Mouse (Mus musculus) spleen, postnatal 10 days (tissue): ENCODE measurements around the gene Abca7.
A peak's percentile ranks its signal among the peaks of the same experiment; 100 is the strongest.

Source experiments
- DNase-seq, 2 experiments: peaks; one replicate each; pipeline ENCODE4 v3.0.0; 2021 to 2022; ENCODE audit warnings: low spot score in 2 of 2

Abca7 gene

DNA sequence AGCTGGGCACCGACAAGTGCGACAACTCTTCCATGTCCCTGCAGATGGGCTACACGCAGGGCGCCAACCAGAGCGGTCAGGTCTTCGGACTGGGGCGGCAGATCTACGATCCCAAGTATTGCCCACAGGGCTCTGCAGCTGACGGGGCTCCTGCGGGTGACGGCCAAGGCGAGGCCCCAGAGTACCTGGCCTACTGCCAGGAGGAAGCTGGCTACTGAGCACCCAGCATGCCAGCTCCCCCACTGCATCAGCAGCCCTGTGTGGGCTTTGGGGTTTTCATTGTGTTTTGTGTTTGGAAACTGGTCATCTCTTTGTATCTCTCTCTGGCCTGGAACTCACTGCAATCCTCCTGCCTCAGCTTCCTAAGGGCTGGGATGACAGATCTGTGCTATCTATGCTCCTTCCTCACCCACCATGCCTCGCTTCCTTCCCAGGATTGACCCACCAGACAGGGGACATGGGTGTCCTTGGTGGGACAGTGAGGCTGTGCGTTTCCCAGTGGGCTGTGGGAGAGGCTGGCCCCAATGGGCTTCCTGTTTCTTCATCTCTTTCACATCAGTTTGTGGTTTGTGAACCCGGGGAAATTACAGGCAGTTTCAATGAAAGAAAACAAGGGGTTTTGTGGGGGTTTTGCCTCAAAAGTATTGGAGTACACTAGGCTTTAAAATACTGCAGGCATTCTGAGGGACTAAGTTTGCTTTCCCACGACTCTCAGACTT, 1.7 kb upstream of the Abca7 start:
- peak; percentile 56 to 76 for DNase-seq

DNA sequence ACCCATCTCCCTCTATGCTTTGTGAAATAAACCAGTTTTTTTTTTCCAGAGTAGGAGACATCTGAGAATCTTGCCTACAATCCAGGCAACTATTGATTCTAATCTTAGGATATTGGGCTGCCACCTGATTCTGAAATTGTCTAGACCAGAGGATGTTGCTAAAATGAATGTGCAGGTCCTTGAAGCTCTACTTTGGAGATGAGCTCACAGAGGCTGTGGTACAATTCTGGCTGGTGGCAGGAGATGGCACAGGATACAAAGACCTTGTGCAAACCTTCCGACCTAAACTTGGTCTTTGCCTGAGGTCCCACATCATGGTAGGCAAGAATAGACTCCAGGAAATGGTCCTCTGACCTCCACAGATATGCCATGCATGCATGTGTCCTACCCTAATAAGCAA, 658 bp upstream of the Abca7 start:
- DNase-seq, result no peak

DNA sequence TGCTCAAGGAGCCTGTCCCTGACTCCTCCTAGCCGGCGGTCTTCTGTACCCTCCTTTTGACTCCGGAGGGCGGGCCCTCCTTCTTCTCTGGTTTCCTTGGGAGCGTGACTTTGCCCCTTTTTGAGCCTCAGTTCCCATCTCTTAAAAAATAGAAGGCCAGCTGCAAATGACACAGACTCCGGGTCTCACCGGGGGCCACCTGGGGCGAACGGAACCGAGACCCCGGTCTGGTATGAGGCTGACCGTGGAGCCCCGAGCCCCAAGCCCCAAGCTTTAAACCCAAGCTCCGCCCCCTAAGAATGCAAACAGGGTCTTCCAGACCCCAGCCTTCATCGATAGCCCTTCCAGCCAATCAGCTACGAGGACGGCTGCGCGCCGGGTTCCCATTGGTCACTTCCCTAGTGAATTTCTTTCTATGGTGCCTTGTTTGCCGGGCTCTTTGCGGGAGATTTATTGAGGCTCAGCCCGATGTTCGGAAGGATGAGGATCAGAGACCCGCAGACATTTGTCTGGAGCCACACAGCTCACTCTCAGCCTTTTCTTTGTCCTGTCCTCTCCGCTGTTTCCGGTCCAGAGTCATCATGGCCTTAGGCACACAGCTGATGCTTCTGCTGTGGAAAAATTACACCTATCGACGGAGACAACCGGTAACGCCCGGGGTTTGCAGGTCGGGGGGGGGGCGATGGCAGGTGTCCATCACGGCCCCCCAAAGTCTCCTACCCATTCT, 903 bp downstream of the Abca7 start:
- DNase-seq, result peak; percentile 81 to 82

DNA sequence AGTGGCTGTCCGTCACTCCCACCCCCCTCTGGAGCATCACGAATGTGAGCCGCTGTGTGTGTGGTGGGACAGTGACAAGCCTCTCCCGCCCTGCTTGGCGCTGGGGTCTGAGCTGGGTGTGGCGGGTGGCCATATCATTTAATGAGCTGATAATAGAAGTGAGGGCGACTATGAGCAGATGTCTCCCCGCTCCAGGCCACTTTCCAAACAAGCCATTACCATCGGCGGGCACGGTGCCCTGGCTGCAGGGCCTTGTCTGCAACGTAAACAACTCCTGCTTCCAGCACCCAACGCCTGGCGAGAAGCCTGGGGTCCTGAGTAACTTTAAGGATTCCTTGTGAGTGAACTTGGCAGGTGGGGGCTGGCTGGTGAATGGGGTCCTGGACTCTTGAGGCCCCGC, 1.5 kb downstream of the Abca7 start:
- DNase-seq, result peak; percentile 36 to 45

DNA sequence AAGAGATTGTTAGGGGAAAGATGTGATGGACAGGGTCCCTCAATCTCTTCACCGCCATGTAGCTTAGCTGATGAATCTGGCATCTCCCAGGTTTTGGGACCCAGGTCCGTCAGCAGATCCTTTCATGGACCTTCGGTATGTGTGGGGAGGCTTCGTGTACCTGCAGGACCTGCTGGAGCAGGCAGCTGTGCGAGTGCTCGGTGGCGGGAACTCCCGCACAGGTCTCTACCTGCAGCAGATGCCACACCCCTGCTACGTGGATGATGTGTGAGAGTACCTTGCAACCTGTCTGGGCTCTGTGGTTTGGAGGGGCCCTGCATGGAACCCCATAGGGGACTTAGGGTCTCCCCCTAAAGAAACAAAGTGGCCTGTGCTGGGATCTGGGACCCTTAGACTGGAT, 5.7 kb downstream of the Abca7 start:
- no peak for DNase-seq

DNA sequence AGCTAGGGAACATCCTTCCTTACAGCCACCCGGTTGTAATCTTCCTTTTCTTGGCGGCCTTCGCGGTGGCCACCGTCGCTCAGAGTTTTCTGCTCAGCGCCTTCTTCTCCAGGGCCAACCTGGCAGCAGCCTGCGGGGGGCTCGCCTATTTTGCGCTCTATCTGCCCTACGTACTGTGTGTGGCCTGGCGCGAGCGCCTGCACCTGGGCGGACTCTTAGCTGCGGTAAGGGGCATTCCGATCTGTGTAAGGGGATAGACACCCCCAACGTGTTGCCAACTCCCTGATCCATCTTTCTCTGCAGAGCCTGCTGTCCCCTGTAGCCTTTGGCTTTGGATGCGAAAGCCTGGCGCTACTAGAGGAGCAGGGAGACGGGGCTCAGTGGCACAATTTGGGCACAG, 6.5 kb downstream of the Abca7 start:
- DNase-seq, result no peak

DNA sequence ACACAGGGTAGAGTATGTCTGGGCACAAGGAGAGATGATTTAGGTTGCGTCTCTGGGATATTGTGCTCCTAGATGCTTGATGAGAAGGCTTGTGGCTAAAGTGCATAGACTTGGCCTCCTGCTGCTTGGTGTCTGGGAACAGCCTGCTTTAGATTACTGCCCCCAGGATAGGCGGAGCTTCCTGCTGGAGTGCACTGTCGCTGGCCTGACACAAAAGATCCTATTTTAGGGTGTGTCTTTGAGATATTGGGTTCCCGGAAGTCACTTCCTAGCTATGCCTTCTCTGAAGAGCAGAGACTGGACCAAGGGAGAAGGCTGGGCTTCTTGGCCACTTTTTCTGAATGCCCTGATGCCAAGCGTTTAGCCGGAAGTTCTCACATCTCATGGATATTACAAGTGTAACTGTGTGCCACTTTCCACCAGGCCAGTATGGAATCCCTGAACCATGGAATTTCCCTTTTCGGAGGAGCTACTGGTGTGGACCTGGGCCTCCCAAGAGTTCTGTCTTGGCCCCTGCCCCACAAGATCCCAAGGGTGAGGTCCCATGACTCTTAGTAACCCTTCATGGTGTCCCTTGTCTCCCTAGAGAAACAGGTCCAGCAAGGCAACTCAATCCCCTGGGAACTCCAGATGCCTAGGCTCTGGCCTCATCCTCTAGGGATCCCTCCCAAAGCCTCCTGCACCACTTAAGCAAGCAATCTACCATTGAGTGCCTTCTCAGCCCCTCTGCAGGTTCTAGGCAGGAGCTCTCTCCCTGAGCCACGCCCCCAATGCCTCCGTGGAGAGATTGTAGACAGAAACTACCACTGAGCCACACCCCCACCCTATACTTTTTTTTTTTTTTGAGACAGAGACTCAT, 7.3 kb downstream of the Abca7 start:
- DNase-seq, result peak in 1 of 2 experiments; percentile 47

DNA sequence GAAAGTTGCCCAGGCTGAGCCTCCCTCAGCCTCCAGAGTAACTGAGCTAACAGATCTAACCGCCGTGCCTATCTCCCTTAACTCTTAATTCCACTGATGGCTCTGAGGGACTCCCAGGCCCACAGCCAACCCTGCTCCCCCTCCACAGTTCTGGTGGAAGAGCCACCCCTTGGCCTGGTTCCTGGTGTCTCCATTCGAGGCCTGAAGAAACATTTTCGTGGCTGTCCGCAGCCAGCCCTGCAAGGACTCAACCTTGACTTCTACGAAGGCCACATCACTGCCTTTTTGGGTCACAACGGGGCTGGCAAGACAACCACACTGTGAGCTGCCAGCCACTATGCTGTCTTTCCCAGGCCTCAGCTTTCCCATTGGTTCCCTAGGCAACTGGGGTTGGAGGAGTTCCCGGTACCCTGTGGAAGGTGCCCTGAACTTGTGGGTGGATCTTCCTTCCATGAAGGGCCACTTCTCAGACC, 8.0 kb downstream of the Abca7 start:
- no peak for DNase-seq

DNA sequence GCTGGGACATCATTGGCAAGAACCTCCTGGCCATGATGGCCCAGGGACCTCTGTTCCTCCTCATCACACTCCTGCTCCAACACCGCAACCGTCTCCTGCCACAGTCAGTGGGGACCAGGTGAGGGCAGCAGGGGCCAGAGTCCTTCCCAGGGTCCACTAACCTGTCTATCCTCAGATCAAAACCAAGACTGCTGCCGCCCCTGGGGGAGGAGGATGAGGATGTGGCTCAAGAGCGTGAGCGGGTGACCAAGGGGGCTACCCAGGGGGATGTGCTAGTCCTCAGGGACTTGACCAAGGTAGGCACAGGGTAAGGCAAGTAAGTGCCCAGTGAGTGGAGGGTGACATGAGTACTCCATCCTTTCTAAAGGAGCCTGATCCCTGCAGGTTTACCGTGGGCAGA, 15.4 kb downstream of the Abca7 start:
- no peak for DNase-seq

DNA sequence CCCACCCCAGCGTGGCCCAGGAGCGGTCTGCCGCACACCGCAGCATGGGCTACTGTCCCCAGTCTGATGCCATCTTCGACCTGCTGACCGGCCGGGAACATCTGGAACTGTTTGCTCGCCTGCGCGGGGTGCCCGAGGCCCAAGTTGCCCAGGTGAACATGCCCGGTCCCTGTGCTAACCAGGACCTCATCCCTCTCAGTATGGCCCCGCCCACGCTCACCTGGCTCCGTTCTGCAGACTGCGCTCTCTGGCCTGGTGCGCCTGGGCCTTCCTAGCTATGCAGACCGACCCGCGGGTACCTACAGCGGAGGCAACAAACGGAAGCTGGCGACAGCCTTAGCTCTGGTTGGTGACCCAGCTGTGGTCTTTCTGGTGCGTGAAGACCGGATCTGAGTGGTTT, 17.3 kb downstream of the Abca7 start:
- no peak for DNase-seq

DNA sequence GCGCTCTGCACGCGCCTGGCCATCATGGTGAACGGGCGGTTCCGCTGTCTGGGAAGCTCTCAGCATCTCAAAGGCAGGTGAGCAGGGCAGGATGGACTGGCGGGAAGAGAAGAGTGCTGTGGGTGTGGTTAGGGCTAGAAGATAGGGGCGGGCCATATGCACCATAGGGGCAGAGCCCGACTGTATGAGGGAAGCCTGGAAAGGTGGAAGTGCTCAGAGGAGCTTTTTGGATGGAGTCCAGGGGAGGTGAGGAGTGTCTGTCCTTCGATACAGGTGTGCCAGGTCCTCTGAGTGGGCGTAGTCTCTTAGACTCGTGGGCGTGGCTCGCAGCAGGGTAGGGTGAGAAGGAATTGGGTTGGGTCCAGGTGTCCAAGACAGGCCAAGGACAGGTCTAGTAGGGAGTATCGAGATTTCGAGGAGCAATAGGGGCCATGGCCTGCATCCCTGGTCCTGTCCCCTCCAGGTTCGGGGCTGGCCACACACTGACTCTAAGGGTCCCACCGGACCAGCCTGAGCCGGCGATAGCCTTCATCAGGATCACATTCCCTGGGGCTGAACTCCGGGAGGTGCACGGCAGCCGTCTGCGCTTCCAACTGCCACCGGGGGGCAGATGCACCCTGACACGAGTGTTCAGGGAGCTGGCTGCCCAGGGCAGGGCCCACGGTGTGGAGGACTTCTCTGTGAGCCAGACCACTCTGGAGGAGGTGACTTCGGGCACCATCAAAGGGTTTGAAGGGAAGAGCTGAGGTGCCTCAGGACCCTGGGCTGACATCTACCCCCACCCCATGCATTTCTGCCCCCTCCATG, 18.4 kb downstream of the Abca7 start:
- peak in 1 of 2 experiments; percentile 60 for DNase-seq

DNA sequence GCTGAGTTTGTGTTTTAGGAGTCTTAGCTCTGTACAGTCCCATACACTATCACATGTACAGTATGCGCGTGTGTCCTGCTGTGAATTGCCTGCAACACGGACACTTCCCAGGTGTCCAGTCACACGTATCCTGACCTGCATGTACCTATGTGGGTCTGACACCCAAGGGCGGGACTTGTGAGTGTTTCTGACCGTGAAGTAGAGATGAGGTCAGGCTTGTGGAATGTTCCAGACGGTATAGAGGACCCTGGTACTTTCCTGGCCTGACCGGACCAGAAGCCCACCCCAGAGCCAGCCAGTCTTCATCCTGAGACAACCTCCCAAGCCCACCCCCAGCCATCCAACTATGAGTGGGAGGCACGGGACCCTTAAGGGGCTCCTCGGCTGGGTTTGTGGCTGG, 19.3 kb downstream of the Abca7 start:
- DNase-seq, result no peak

DNA sequence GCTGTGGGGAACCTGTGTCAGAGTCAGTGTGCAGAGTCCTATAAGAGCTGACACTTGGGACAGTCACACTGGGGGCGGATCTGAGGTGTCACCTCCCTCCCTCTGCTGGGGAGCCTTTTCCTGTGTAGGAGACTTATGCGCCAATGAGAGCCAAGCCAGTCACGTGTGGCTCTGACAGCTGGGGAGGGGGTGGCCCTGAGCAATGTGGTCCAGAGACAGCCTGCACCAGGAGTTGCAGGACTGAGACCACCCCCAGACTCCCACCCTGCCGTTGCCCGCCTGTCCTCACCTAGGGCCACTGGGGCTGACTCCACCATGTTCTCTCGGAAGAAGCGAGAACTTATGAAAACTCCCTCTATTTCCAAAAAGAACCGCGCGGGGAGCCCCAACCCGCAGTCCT, 20.2 kb downstream of the Abca7 start, which contains the start of gene Arhgap45:
Arhgap45 (plus strand) TSS at position 143 of the 400 bp plus-strand sequence.
- DNase-seq, result peak; percentile 70 to 85

DNA sequence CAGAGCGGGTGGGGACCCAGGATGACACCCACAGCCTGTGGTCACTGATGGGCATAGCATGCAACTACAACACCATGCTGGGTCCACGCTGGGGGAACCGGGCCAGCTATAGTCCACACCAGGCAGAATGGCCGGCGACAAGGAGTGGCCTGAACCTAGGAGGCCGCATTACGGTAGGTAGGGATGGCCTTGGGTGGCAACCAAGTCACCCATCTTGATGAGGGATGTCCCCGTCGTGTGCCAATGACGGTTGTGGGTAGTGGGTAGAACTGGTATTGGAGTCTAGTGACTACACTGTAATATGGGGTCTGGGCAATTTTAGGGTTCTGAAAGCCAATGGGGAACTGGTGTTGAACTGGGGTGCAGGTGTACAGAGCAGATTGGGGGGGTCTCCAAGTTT, 20.6 kb downstream of the Abca7 start:
- peak in 1 of 2 experiments; percentile 72 for DNase-seq

DNA sequence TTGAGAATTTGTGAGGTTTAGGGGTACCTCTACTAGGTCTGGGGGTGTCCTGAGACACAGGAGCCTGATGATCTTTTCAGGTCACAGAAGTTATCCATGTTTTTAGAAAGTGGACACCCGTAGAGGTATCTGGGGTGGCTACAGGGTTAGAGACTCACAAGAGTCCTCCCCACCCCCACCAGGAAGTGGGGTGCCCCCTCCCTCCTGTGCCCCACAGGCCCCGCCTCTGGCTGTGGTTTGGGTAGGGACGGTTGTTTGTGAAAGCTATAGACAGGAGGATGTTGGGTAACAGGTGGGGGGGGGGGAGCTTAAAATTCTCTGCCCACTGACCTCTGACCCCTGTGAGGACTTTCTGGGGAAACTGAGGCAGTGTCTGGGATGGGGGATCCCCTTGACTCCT, 21.1 kb downstream of the Abca7 start:
- peak in 1 of 2 experiments; percentile 89 for DNase-seq

DNA sequence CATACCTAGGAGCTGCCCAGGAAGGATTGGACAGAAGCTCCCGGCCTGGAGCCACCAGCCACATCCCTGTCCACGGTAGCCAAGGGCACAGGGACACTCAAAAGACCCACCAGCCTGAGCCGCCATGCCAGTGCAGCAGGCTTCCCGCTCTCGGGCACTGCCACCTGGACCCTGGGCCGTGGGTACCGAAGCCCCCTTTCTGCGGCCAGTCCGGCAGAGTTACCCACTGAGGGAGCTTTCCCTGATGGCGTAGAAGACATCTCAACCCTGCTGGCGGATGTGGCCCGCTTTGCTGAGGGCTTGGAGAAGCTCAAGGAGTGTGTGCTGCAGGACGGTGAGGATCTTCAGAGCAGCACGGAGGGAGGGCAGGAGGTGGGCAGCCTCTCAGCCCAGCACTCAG, 21.5 kb downstream of the Abca7 start:
- DNase-seq, result peak; percentile 58 to 69

DNA sequence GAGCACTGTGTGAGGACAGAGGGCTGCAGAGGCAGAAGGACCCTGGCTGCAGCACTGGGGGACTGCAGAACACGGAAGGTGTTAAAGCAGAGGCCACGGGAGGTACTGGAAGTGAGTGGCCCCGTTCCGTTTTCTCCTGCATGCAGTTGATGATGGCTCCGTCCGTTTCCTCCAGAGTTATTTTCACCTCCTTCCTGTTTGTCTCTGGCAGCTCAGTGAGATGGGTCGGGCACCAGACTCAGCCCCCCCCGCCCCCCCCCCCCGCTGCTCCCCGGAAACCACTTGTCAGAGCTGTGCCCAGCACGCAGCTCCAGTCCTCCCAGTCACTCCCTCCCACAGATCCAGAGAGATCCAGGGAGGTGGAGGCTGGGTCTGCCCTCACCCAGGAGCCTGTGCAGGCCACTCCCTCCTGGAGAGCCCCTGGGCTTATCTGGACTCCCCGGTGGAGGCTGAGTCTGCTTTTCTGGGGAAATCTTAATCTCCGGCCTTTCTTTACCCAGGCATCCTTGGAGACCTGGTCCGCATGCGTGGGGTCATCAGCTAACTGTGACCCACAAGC, 22.5 kb downstream of the Abca7 start:
- DNase-seq, result peak; percentile 56 to 66

DNA sequence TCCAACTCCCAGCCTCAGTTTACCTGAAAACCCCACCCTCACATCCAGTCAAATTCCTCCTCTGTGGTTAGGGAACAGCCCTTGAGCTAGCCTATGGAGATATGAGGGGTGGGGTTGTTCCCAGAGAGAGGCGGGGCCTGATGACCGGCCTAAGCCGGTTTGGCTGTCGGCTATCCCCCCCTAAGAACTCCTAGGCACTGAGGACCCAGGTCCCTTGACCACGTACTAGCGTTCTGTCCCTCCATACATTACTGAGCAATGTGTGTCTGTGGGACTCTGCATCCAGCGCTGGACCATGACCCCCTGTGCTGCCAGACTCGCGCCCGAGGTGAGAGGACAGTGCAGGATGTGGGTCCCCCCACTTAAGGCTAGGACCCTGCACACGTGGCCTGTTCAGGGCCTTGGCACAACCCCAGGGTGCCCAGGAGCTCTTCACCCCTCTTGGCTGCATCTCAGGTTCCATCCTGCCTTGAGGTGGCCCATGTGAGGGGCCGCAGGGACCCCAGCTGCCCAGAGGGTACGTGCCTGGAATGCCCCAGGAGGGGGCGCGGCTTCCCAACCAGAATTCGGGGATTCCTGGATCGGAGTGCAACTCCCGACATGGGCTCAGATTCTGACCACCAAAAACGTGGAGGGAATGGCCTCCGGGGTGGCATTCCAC, 23.3 kb downstream of the Abca7 start:
- peak in 1 of 2 experiments; percentile 46 for DNase-seq

DNA sequence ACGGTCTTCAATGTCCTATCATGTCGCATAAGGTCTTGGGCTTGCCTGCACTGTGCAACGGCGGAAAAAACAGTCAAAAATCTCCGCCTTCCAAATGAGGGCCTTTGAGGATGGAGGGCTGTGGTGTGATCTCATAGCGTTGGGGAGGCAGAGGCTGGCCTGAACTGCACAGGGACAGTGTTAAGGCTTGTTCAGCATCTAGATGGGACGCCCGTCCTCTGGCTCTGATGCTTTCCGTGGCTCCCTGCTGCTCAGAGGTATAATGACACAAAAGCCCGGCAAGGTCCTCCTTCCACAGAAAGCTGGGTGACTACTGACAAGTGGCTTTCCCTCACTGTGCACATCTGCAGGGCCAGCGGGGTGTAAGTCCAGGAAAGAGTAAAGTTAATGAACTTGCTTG, 23.9 kb downstream of the Abca7 start:
- no peak for DNase-seq

DNA sequence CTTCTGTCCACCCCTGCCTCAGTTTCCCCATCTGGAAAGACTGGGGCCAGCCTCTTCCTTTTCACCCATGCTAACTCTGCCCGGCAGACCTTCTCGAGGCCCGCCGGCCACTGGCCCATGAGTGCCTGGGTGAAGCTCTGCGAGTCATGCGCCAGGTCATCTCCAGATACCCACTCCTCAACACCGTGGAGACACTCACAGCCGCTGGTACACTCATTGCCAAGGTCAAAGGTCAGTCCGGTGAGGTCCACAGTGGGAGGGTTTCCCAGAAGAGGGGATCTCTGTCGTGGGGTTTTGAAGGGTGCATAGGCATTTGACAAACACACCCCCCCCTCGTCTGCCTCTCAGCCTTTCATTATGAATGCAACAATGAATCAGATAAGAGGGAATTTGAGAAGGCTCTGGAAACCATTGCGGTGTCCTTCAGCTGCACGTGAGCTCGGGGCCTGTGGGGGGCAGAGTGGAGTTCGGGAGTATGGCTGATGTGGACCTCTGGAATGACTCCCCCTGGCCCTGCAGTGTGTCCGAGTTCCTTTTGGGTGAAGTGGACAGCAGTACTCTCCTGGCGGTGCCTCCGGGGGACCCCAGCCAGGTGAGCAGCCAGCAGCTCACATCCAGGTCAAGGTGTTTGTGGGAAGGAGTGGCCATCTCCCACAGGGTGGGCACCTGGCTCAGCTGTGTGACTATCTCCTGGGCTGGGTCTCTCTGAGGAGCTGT, 24.5 kb downstream of the Abca7 start:
- no peak for DNase-seq
